Mouse (Mus musculus) 3T3-L1 (cell line): Measurements from ENCODE around the gene Tcl1b4.
A peak's percentile ranks its signal among the peaks of the same experiment; 100 is the strongest.
"Not testable (repeated sequence)": the region's sequence is repeated elsewhere in the genome, so short reads cannot be mapped to it uniquely, and the experiment has no call there.

Experiments
- DNase-seq: peaks from one replicate; pipeline ENCODE4 v3.0.0-alpha.2; 2015; ENCODE audit warnings: low read depth, low spot score

Gene Tcl1b4

GRCm38 (mm10) chr12:105201657-105202056 is at the start of gene Tcl1b4:
Gene Tcl1b4, plus strand, starts transcription at chr12:105201957.
- not testable (repeated sequence) for DNase-seq

DNA sequence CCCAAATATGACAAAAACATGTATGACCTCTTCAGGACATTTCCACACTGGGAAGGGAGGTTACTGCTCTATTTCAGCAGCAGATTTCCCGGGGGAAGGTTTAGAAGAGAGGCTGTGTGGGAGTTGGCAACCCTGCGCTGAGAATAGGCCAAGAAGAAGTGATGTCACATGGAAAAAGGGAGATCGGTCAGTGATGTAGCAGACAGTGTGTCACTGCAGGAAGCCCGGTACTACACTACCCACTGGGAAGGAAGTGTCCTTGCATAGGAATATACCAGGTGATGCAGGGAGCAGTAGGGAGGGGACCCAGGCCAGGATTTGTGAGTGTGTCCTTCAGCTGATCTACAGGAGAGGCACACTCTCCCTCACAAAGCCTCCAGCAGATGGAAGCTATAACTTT is 46.5 kb upstream of the Tcl1b4 start:
- DNase-seq, result not testable (repeated sequence)

DNA sequence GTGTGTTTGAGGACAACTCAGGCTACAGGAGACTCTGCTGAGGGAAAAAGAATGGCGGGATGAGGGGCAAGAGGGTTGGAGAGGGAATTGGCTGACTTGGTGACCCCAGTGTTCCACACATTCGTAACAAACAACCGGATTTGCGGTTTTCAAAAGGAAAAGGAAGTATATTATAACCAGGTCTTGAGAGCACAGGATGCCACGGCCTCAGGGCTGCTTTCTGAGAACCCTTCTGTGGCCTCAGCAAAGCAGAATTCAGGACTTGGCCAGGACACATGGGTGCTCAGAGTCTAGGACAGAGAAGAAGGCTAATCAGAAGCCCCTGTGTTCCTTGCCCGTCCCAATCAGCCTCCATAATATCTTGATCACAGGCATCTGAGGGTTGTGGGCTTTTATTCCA is 42.9 kb upstream of the Tcl1b4 start:
- DNase-seq, result no peak

DNA sequence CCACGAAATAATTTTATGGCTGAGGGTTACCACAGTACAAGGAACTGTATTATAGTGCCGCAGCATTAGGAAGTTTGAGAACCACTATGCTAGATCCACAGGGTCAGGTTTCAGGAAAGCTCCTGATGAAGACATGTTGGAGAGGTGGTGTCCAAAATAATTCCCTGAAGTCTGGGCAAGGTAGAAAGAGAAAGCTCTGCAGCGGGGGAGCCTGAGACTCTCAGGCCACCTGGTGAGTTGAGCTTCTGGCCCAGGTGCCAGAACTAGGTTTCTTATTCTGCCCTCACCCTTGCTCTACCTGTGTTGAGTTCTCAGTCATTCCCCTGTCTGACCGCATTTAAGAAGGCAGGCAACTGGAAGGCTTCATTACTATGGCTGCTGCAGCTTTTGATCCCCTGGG is 42.4 kb upstream of the Tcl1b4 start, which contains the start of gene Tcl1b1:
Gene Tcl1b1, plus strand, starts transcription at position 301 of the 400 bp plus-strand sequence.
- DNase-seq, result no peak

DNA sequence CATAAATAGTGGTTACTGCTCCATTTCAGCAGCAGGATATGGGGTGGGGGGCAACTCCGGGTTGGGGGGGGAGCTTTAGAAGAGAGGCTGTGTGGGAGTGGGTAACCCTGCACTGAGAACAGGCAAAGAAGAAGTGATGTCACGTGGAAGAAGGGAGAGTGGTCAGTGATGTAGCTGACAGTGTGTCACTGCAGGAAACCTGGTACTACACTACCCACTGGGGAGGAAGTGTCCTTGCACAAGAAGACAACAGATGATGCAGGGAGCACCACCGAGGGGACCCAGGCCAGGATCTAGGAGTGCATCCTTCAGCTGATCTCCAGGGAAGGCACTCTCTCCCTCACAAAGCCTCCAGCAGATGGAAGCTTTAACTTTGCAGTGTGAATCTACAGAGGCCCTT is 35.0 kb upstream of the Tcl1b4 start:
- DNase-seq, result no peak

DNA sequence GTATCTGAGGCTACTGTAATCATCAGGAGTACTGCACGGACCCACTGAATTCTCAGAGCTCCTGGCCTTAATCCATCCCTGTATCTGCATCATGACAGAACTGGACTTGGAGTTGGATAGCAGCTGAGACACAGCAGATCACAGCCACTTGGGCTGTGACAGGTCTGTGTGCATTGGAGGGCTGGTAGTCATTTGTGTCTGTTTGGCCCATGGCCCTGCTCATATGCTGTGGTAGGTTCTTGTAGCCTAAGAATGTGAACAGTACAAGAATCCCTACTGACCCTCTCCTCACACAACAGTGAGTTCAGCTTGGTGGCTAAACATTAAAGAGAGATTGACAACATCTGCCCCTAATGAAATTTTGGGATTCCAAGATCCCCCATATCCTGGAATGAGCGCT is 28.4 kb upstream of the Tcl1b4 start:
- no peak for DNase-seq

DNA sequence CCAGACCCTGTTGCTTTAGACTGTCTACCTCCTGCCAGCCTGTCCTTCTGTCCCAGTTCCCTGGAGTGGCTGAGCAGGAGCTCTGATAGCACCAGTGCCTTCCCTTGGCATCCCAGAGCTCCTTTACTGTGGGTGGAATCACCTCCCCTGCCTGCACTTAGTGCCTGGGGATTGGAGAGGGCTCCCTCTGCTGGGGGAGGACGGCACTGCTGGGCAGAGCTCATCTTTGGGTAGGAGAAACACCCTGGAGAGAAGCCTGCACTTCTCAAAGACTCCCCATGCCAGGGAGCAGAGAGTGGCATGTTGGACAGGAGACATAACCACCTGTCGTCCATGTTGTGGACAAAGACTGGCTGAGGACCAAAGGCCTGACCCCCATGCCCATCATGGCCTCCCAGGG is 27.4 kb upstream of the Tcl1b4 start:
- DNase-seq, result peak; percentile 7

- not testable (repeated sequence) for DNase-seq
Measured at GRCm38 (mm10) chr12:105176044-105176443, 25.7 kb upstream of the Tcl1b4 start, which contains the start of gene Tcl1b5. Gene Tcl1b5, plus strand, starts transcription at chr12:105176344.

DNA sequence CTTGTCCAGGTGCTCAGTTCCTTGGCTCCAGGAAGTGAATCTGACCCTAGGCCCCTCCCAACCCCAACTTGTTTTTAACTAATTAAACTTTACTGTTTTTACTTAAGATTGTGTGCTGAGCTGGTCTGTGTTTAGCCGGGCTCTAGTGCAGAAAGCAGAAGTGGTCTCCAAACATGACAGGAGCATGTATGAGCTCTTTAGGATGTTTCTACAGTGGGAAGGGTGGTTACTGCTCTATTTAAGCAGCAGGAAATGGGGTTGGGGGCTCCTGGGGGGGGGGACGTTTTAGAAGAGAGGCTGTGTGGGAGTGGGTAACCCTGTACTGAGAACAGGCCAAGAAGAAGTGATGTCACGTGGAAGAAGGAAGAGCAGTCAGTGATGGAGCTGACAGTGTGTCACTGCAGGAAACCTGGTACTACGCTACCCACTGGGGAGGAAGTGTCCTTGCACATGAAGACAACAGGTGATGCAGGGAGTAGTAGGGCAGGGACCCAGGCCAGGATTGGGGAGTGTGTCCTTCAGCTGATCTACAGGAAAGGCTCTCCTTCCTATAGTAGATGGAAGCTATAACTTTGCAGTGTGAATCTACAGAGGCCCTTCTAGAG is 20.6 kb upstream of the Tcl1b4 start:
- not testable (repeated sequence) for DNase-seq

DNA sequence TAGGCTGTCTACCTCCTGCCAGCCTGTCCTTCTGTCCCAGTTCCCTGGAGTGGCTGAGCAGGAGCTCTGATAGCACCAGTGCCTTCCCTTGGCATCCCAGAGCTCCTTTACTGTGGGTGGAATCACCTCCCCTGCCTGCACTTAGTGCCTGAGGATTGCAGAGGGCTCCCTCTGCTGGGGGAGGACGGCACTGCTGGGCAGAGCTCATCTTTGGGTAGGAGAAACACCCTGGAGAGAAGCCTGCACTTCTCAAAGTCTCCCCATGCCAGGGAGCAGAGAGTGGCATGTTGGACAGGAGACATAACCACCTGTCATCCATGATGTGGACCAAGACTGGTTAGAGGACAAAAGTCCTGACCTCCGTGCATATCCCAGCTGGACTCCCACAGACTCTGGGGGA is 12.8 kb upstream of the Tcl1b4 start:
- not testable (repeated sequence) for DNase-seq

GRCm38 (mm10) chr12:105190743-105191142 is 11.0 kb upstream of the Tcl1b4 start, which contains the start of gene Tcl1b3:
Gene Tcl1b3, plus strand, starts transcription at chr12:105191043.
- not testable (repeated sequence) for DNase-seq

GRCm38 (mm10) chr12:105199684-105200497 is 1.9 kb upstream of the Tcl1b4 start:
- DNase-seq, result not testable (repeated sequence)

GRCm38 (mm10) chr12:105207071-105207470 is 5.3 kb downstream of the Tcl1b4 start:
- no peak for DNase-seq

DNA sequence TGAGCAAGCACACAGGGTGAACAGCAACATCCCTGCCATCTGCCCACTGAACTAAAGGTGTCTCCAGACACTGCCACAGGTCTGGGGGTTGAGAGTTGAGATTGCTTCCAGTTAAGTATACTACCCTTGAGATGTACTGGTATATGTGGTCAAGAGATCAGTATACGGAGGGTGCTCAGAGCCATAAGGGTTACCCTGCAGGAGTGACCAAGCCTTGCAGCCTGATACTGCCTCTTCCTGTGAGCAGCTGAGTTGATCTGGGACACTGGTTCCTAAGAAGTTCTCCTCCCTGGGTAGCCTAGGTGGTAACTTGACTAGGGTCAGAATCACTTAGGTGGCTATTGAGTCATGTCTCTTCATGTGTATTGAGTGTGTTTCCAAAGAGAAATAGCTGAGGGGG is 6.7 kb downstream of the Tcl1b4 start:
- no peak for DNase-seq

DNA sequence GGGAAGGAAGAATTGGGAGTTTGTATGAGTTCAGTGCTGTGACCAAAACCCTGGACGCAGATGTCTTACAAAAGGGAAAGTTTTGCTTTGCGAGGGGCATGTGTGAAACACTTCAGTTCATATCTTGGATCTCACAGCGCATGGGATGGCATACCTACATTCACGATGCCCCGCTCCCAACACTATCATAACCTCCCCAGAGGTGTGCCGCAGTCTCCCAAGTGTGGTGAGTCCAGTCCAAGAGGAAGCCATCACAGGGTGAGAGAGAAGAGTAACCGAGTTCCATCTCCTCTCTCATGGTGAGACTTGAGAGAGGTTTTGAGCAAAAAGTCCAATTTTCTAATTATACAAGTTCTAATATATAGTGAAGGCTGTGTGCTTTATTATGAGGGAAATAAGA is 7.5 kb downstream of the Tcl1b4 start:
- no peak for DNase-seq

DNA sequence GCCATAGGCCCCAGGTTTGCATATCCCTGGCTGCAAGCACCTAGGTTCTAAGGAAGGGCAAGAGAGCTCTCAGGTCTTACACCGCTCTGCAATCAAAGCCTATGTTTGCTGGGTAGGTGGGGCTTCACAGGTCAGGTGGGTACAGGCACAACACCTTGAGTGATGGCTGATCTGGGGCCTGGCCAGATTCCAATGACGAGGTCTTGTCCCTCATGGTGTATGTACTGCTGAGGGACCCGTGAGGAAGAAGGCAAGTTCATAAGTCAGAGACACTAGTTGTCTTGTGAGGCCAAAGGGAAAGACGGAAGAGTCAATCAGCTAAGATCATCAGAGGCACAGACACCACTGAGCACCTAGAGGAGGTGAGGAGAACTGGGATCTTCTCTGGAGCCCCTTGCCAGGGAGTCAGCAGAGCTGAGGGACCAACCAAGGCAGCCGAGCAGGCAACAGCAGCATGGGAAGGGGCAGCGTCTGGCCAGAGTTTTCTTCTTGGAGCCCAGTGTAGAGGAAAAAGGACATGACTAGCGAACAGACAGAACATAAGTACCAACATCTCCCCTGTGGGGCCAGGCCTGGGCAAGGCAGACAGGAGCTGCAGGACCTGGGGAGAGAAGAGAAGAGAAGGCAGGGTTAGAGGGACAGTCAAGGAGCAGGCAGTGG is 15.5 kb downstream of the Tcl1b4 start:
- DNase-seq, result no peak

GRCm38 (mm10) chr12:105222601-105223319 is 21.0 kb downstream of the Tcl1b4 start, which contains the start of gene Tcl1:
Gene Tcl1, minus strand, starts transcription at chr12:105222793.
- DNase-seq, result no peak

GRCm38 (mm10) chr12:105224621-105225320 is 23.0 kb downstream of the Tcl1b4 start:
- no peak for DNase-seq

DNA sequence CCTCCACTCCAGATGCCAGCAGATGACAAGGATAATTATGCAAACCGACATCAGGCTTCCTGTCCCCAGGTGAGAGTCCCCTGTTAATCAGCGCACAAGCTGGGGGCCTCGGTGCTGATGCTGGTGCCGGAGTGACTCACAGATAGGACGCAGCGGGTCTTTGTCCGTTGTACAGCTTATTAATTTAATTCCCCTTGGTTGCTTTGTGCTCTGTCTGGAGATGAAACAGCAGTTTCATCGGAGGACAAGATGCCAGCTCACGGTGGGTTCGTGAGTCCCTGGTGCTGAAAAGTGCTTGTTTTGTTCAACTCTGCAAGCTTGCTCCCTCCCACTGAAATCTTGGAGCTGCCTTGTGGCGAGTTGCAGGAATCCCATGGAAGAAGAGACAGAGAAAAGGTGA is 32.6 kb downstream of the Tcl1b4 start:
- no peak for DNase-seq

DNA sequence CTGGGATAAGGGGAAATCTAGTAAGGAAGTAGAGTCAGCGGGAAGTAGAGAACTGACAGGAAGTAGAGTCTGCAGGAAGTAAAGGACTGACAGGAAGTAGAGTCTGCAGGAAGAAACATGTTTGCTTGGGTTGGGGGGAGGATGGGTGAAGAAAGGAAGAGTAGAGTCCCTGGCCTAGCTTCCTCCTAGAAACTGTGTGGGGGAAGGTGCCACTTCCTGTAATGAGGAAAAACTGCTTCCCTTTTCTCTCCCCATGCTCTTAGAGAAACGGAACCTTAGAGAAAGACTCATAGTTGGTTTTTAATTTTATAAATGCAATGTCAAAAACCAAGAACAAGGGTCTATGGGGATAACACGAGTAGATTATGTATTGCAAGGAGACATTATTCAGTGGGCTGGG is 33.3 kb downstream of the Tcl1b4 start:
- DNase-seq, result no peak

GRCm38 (mm10) chr12:105239060-105239459 is 37.3 kb downstream of the Tcl1b4 start:
- no peak for DNase-seq
